Mouse (Mus musculus) brain, embryonic 14.5 days (tissue): Measurements from ENCODE around the gene Rhod.
"Not testable (repeated sequence)": the region's sequence is repeated elsewhere in the genome, so short reads cannot be mapped to it uniquely, and the experiment has no call there.

ENCODE experiments used
- CTCF ChIP-seq: fragments of 200-500 bp; IDR thresholded peaks from 2 replicates; pipeline ENCODE4 v1.5.1; 2012; ENCODE audit warnings: inconsistent platforms, mild to moderate bottlenecking, moderate library complexity, borderline replicate concordance; ENCODE audit not compliant: insufficient read depth, insufficient read length; ENCODE audit errors: extremely low read depth
- POLR2A ChIP-seq: fragments of 200-500 bp; IDR thresholded peaks from 2 replicates; pipeline ENCODE4 v1.6.1; 2012; ENCODE audit warnings: mild to moderate bottlenecking, inconsistent platforms, borderline replicate concordance; ENCODE audit not compliant: poor library complexity, insufficient read depth, insufficient read length, severe bottlenecking; ENCODE audit errors: extremely low read depth

DNA sequence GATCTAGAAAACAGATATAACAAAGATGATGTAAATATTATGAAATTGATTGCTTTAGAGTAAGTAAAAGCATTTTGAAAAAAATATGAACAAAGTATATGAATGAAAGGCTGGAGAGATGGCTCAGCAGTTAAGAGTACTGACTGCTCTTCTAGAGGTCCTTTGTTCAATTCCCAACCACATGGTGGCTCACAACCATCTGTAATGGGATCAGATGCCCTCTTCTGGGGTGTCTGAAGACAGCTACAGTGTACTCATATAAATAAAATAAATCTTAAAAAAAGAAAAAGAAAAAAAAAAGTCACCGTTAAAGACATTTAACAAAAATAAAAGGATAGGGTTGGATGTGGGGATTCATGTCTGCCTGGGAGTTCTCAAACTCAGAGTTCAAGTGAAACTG lies 56.9 kb downstream of the Rhod start:
- not testable (repeated sequence) for TF ChIP-seq CTCF, POLR2A
